ENCODE assay signal across 12 mouse cellular contexts in genomic region chr4:123616501-123616900, GRCm38 (mm10).
DNase-seq lines count a peak whose midpoint lies in the region; ATAC-seq and TF ChIP-seq lines count a peak whose summit lies in the region.
"Had no signal": no experiment of that assay in that cellular context is flagged by ENCODE, and none has a peak within 500 bp of the region (broad histone marks: within the 10 kb centered on the region; RNA-seq: fewer than 3 reads in every experiment).

No protein-coding gene starts in this region.

- peak; percentile 74 for DNase-seq in heart, adult 11 months
- no peak for DNase-seq in heart, adult 9 months (ENCODE audit: low spot score in 2 of 2)
- peak; percentile 37 to 50 for DNase-seq in kidney, postnatal 36 days
- DNase-seq in kidney, adult 18-20 months = no peak
- DNase-seq in embryonic facial prominence, embryonic 14.5 days (ENCODE audit: low spot score) = no peak
- no peak for DNase-seq in cerebellum, adult 9-11 months
- no peak for DNase-seq in layer of hippocampus, postnatal 36 days
- DNase-seq: gastrocnemius, postnatal 14 days; liver; midbrain, embryonic 14.5 days; thymus, postnatal 25 days had no signal

- ATAC-seq in embryonic facial prominence, embryonic 14.5 days (ENCODE audit: low read depth) = no peak

- TF ChIP-seq EP300 in ES-Bruce4 (IDR thresholded peaks at IDR 0.05; ENCODE audit: insufficient read depth, low read depth, low read length) = no peak

- H3K9me3 ChIP-seq in ES-Bruce4 (replicated peaks; ENCODE audit: control insufficient read depth, insufficient read depth, low read length, poor library complexity, severe bottlenecking) = no peaks in the 10 kb centered on the region; the same call in none of the 2 replicates
- H3K9me3 ChIP-seq in embryonic facial prominence, embryonic 14.5 days (ENCODE audit: control insufficient read depth, low read length) = no peaks in the 10 kb centered on the region

- H3K4me1 ChIP-seq in ES-Bruce4 (ENCODE audit: control insufficient read depth, insufficient read depth, low read length) = peaks cover 6% of the 10 kb centered on the region
- peaks cover 10% of the 10 kb centered on the region; the same call in 1 of the 2 replicates for H3K4me1 ChIP-seq in embryonic facial prominence, embryonic 14.5 days (ENCODE audit: control insufficient read depth, insufficient read depth, low read length)

- H3K9ac ChIP-seq in ES-Bruce4 (ENCODE audit: low read depth, poor library complexity, severe bottlenecking) = no peak overlapping the region
- no peak overlapping the region for H3K9ac ChIP-seq in embryonic facial prominence, embryonic 14.5 days (ENCODE audit: low read depth, low read length)

- H3K27me3 ChIP-seq in ES-Bruce4 (ENCODE audit: control insufficient read depth, insufficient read depth, low read length, poor library complexity, severe bottlenecking) = no peaks in the 10 kb centered on the region
- no peaks in the 10 kb centered on the region for H3K27me3 ChIP-seq in embryonic facial prominence, embryonic 14.5 days (replicated peaks; ENCODE audit: control insufficient read depth, insufficient read depth, low read length)

- no peak for TF ChIP-seq CTCF in ES-Bruce4 (IDR thresholded peaks at IDR 0.05; ENCODE audit: low read depth, low read length)

- no peaks in the 10 kb centered on the region; the same call in 1 of the 2 replicates for H3K36me3 ChIP-seq in ES-Bruce4 (ENCODE audit: control insufficient read depth, insufficient read depth, low read length, poor library complexity, severe bottlenecking)
- H3K36me3 ChIP-seq in embryonic facial prominence, embryonic 14.5 days (ENCODE audit: control insufficient read depth, insufficient read depth, low read length) = no peaks in the 10 kb centered on the region

- peak overlapping the region; percentile 93 for H3K27ac ChIP-seq in ES-Bruce4 (ENCODE audit: insufficient read depth, low read length)
- H3K27ac ChIP-seq in embryonic facial prominence, embryonic 14.5 days (replicated peaks; ENCODE audit: low read depth, low read length) = peak overlapping the region; percentile 52; the same call in 1 of the 2 replicates

- TF ChIP-seq POLR2A in ES-Bruce4 (IDR thresholded peaks at IDR 0.05; ENCODE audit: insufficient read depth, low read length) = no peak

- H3K4me3 ChIP-seq in ES-Bruce4 (ENCODE audit: low read depth, low read length) = no peak overlapping the region
- H3K4me3 ChIP-seq in embryonic facial prominence, embryonic 14.5 days (ENCODE audit: low read depth, low read length) = no peak overlapping the region

- H3K4me2 ChIP-seq in embryonic facial prominence, embryonic 14.5 days (ENCODE audit: low read depth, low read length) = no peak overlapping the region

Comparison
In these comparisons a context has a peak if more than half of its experiments do, and no peak if none do; other contexts are left out.
1. DNase-seq: peak in heart, adult 11 months (single experiment) and kidney, postnatal 36 days (2 of 2); none in heart, adult 9 months (0 of 2), kidney, adult 18-20 months (single experiment), embryonic facial prominence, embryonic 14.5 days (single experiment), cerebellum, adult 9-11 months (single experiment) and layer of hippocampus, postnatal 36 days (0 of 2).